Mouse (Mus musculus): Measurements from ENCODE around the gene Slc23a3. TPM values are rescaled to one million over a fixed set of nuclear protein-coding genes. Genes with fewer than 3 reads are reported as not detected.

The Slc23a3 gene
- polyA plus RNA-seq, 1 experiment from 2014 or later = 2.2 TPM

GRCm38 (mm10) chr1:75158990-75159389 lies 25.3 kb upstream of the Slc23a3 start:
- Histone ChIP-seq H3K9me3 (ENCODE audit: control insufficient read depth, low read length) (no peaks in the 10 kb centered on the region), H3K4me3 (ENCODE audit: low read depth, low read length) (no peak overlapping the region), H3K36me3 (ENCODE audit: control insufficient read depth, insufficient read depth, low read length) (no peaks in the 10 kb centered on the region), H3K27ac (replicated peaks) (no peak overlapping the region), H3K4me1 (replicated peaks; ENCODE audit: control insufficient read depth, insufficient read depth) (no peaks in the 10 kb centered on the region), H3K27me3 (ENCODE audit: control insufficient read depth, insufficient read depth, low read length) (no peaks in the 10 kb centered on the region), H3K9ac (ENCODE audit: low read length) (no peak overlapping the region), H3K4me2 (replicated peaks; ENCODE audit: low read depth) (no peak overlapping the region)
- DNase-seq (ENCODE audit: low spot score) (no peak), ATAC-seq (ENCODE audit: low FRiP score, low TSS enrichment) (no peak)
- no peak for TF ChIP-seq CTCF (IDR thresholded peaks at IDR 0.05; ENCODE audit: low read depth)
- TF ChIP-seq EP300 (optimal IDR thresholded peaks at IDR 0.05) = no peak

GRCm38 (mm10) chr1:75155837-75156236 lies 22.1 kb upstream of the Slc23a3 start:
- ATAC-seq (ENCODE audit: low FRiP score, low TSS enrichment) (no peak), DNase-seq (ENCODE audit: low spot score) (no peak)
- no peak overlapping the region for H3K4me3 ChIP-seq (ENCODE audit: low read depth, low read length)
- WGBS = 38% methylated on average over 3 of the region's 3 CpGs
- no peak for TF ChIP-seq EP300 (optimal IDR thresholded peaks at IDR 0.05)
- no peak for TF ChIP-seq CTCF (IDR thresholded peaks at IDR 0.05; ENCODE audit: low read depth)
- H3K4me1 ChIP-seq (replicated peaks; ENCODE audit: control insufficient read depth, insufficient read depth) = no peaks in the 10 kb centered on the region
- no peaks in the 10 kb centered on the region for H3K9me3 ChIP-seq (ENCODE audit: control insufficient read depth, low read length)
- no peak overlapping the region for H3K4me2 ChIP-seq (replicated peaks; ENCODE audit: low read depth)
- no peak overlapping the region for H3K27ac ChIP-seq (replicated peaks)
- H3K9ac ChIP-seq (ENCODE audit: low read length) = no peak overlapping the region
- H3K27me3 ChIP-seq (ENCODE audit: control insufficient read depth, insufficient read depth, low read length) = no peaks in the 10 kb centered on the region
- H3K36me3 ChIP-seq (ENCODE audit: control insufficient read depth, insufficient read depth, low read length) = no peaks in the 10 kb centered on the region

- H3K4me3 ChIP-seq (ENCODE audit: low read depth, low read length) = no peak overlapping the region
- TF ChIP-seq EP300 (optimal IDR thresholded peaks at IDR 0.05) (no peak), CTCF (IDR thresholded peaks at IDR 0.05; ENCODE audit: low read depth) (no peak)
- no peak overlapping the region for H3K4me2 ChIP-seq (replicated peaks; ENCODE audit: low read depth)
- peaks cover 34% of the 10 kb centered on the region for H3K36me3 ChIP-seq (ENCODE audit: control insufficient read depth, insufficient read depth, low read length)
- no peaks in the 10 kb centered on the region for H3K27me3 ChIP-seq (ENCODE audit: control insufficient read depth, insufficient read depth, low read length)
- H3K9me3 ChIP-seq (ENCODE audit: control insufficient read depth, low read length) = no peaks in the 10 kb centered on the region
- H3K9ac ChIP-seq (ENCODE audit: low read length) = no peak overlapping the region
- no peak for ATAC-seq (ENCODE audit: low FRiP score, low TSS enrichment)
- no peak for DNase-seq (ENCODE audit: low spot score)
- H3K4me1 ChIP-seq (replicated peaks; ENCODE audit: control insufficient read depth, insufficient read depth) = no peaks in the 10 kb centered on the region
- 87% methylated on average over 4 of the region's 4 CpGs for WGBS
- H3K27ac ChIP-seq (replicated peaks) = no peak overlapping the region
These were observed 15.0 kb upstream of the Slc23a3 start for GRCm38 (mm10) chr1:75148727-75149126.

- no peak overlapping the region for H3K27ac ChIP-seq (replicated peaks)
- no peaks in the 10 kb centered on the region for H3K27me3 ChIP-seq (ENCODE audit: control insufficient read depth, insufficient read depth, low read length)
- no peak overlapping the region for H3K9ac ChIP-seq (ENCODE audit: low read length)
- H3K4me3 ChIP-seq (ENCODE audit: low read depth, low read length) = no peak overlapping the region
- ATAC-seq (ENCODE audit: low FRiP score, low TSS enrichment) (no peak), DNase-seq (ENCODE audit: low spot score) (no peak)
- no peak overlapping the region for H3K4me2 ChIP-seq (replicated peaks; ENCODE audit: low read depth)
- 0 out of 2 replicates have a peak, but pooled peaks cover 3% of the 10 kb centered on the region for H3K4me1 ChIP-seq (replicated peaks; ENCODE audit: control insufficient read depth, insufficient read depth)
- WGBS = 77% methylated on average over 7 of the region's 7 CpGs
- no peaks in the 10 kb centered on the region for H3K9me3 ChIP-seq (ENCODE audit: control insufficient read depth, low read length)
- TF ChIP-seq CTCF (IDR thresholded peaks at IDR 0.05; ENCODE audit: low read depth) (no peak), EP300 (optimal IDR thresholded peaks at IDR 0.05) (no peak)
- H3K36me3 ChIP-seq (ENCODE audit: control insufficient read depth, insufficient read depth, low read length) = peaks cover 34% of the 10 kb centered on the region
These were observed 13.9 kb upstream of the Slc23a3 start for GRCm38 (mm10) chr1:75147411-75148135.

- ATAC-seq (ENCODE audit: low FRiP score, low TSS enrichment) (no peak), DNase-seq (ENCODE audit: low spot score) (no peak)
- no peaks in the 10 kb centered on the region for H3K27me3 ChIP-seq (ENCODE audit: control insufficient read depth, insufficient read depth, low read length)
- H3K36me3 ChIP-seq (ENCODE audit: control insufficient read depth, insufficient read depth, low read length) = peaks cover 33% of the 10 kb centered on the region
- 0 out of 2 replicates have a peak, but pooled peaks cover 3% of the 10 kb centered on the region for H3K4me1 ChIP-seq (replicated peaks; ENCODE audit: control insufficient read depth, insufficient read depth)
- no peak overlapping the region for H3K9ac ChIP-seq (ENCODE audit: low read length)
- 96% methylated on average over 3 of the region's 3 CpGs for WGBS
- H3K4me2 ChIP-seq (replicated peaks; ENCODE audit: low read depth) = no peak overlapping the region
- H3K9me3 ChIP-seq (ENCODE audit: control insufficient read depth, low read length) = no peaks in the 10 kb centered on the region
- no peak for TF ChIP-seq EP300 (optimal IDR thresholded peaks at IDR 0.05)
- TF ChIP-seq CTCF (IDR thresholded peaks at IDR 0.05; ENCODE audit: low read depth) = no peak
- no peak overlapping the region for H3K4me3 ChIP-seq (ENCODE audit: low read depth, low read length)
- no peak overlapping the region for H3K27ac ChIP-seq (replicated peaks)
These were observed 11.9 kb upstream of the Slc23a3 start for GRCm38 (mm10) chr1:75145589-75145988.
